Mouse (Mus musculus) lung, postnatal 25 days (tissue): Measurements from ENCODE around the gene Piezo1.

ENCODE experiments used
- DNase-seq: peaks from one replicate; pipeline ENCODE4 v3.0.0; 2022; ENCODE audit warnings: low spot score

The Piezo1 gene

DNA sequence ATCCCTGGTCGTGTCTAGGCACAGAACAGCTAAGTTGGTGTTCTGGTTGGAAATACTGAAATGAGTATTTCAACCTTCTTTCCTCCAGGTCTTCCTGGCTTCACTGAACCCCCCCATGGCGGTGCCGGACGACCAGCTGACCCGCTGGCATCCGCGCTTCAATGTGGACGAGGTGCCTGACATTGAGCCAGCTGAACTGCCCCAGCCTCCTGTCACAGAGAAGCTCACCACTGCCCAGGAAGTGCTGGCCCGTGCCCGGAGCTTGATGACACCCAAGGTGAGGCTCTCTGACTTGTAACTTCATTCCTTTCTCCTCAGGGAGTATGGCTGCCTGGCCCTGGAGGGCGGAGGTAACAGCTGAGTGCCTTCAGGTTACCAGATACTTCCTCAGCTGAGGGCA is 20.0 kb upstream of the Piezo1 start:
- DNase-seq: no peak

DNA sequence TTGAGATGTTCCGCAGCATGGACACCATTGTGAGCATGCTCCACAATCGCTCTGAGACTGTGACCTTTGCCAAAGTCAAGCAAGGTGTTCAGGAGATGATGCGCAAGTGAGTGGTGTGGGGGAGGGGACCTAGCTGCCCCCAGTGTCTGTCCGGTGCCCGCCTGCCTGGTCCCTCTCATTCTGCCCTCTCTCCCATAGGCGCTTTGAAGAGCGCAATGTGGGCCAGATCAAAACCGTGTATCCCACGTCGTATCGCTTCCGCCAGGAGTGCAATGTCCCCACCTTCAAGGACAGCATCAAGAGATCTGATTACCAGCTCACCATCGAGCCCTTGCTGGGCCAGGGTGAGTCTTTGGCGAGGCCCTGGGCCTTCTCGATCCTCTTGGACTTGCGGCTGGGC is 18.9 kb upstream of the Piezo1 start:
- DNase-seq: no peak

DNA sequence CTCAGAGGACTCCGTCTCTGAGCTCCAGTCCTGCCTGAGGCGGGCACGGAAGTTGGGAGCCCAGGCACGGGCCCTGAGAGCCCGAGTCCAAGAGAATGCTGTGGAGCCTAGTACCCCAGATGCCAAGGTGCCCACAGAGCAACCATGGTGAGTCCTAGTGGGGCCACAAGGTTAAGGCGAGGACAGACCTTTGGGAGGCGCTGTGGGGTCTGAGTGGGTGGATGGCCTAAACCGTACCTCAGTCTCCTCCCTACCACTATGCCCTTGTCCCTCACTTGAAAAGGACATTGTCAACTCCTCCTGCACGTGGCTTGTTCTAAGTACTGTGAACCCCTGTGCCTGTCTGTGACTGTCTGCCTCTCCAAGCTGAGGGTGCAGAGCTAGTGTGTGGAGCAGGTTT is 18.2 kb upstream of the Piezo1 start:
- DNase-seq: no peak

DNA sequence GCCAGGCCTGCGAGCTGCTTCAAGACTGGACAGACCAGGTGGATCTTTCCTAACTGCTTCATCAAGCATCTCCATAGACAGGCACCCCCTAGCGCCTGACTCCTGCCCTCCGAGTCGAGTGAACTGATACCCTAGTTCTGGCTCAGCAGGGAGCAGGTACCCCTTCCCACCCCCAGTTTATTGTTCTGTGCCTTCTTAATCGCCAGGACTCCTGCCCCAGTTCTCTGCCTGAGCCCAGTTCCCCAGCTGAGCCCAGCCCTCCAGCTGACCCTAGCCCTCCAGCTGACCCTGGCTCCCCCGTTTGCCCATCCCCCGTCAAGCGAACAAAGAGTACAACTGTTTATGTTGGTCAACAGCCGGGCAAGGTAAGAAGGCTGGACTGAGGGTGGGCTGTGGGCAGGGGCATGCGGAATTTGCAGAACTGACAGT is 17.8 kb upstream of the Piezo1 start:
- no peak for DNase-seq

DNA sequence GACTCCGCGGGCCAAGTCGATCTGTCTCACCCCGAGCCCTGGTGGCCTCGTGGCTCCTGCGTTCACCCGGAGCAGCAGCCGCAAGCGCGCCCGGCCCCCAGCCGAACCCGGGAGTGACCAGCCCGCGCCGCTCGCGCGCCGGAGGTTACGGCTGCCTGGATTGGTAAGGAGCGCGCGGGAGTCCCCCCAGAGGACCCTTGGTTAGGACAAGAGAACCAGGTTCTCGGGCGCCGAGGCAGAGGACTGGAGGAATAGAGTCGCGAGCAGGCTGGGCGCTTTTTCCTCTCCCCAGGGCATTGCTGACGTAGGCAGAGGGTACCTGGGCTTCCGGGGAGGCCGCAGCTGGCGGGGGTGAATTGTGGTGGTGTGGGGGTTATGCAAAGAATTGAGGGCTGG is 17.0 kb upstream of the Piezo1 start:
- DNase-seq: no peak

DNA sequence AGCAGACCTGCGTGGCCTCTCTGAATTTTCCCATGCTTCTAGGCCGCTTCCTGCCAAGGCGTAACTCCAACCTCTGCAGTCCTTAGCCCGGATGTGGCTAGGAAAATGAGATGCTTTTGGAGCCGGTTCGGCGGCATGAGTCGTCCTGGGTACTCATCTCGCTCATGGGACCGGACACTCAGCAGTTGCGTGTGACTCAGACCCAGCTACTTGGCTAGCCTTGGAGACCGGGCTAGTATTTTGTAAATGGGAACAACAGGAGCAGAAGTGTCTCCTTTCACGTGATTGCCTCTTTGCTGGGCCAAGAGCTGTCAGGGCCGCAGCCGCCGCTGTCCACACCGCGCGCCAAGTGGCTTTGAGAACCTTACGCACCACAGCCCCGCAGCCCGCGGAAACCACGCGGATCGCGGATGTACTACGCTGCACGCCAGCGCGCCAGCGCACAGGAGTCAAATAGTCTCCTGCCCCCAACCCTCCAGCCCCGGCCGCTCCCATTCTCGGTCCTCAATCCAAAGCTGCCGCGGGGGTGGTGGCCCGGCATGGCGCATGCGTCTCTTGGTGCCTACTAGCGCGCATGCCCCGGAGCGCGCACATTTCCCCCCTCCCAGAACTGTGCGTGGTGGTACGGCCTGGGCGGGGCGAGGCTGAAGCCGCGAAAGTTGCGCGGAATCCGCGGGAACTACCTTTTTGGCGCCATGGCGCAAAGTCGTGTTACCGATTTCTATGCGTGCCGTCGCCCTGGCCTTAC is 16.4 kb upstream of the Piezo1 start, which contains the start of gene Cdt1:
Gene Cdt1 (plus strand): TSS at position 655 of the 748 bp plus-strand sequence.
- peak; percentile 95 for DNase-seq

DNA sequence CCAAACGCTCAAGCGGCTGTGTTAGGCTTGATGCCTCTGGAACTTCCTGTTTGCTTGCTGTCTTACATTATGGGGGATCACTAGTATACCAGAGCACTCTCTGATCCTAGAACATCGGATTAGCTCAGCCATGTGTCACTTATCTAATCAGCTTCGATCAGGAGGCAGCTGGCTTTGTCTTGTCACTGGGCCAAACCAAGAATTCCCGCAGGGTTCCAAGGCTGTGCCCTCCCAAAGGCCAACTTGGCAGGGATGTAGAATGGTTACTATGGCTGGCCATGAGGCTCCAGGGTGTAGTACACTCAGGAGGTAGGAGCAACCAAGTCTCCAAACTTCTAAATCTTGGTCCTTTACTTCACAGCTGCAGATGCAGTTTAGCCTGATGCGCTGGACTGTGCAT is 15.6 kb upstream of the Piezo1 start:
- DNase-seq: no peak

DNA sequence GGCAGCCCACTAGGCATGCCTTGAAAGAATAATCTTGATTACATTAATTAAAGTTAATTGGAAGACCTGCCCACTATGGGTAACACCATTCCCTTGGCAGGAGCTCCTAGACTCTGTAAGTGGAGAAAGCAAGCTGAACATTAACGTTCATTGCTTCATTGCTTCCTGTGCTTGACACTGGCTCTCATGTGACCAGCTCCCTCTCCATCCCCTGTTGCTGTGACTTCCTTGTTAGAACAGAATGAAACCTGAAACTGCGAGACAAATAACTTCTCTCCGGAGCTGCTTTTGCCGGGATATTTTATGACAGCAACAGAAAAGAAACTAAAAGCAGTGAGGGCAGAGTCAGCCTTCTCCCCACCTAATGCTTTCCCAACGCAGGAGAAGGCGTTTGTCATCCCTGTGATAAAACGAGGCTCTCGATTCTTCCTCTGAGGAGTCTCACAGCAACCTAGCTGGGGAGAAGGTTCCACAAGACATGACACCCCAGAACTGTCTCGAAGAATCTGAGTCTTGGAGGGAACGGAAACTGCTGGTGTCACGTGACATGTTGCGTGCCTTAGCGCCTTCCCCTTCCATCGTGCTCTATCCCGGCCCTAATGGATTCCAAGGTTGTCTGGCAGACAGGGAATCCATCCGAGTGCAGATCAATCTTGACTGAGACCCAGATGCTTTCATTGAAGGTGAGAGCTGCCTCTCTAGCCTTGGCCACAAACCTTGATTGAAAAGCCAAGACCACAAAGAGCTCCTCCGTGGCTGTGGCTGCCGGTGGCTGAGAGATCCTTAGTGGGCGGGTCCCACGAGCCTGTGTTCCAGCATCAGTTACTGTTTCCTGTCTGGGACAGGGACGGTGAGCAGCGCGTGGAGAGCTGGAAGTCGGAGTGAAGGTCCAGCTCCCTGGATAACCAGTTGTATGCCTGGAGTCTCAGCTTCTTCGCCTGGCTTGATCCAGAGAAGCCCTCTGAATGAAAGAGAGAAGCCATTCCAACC is 13.5 kb upstream of the Piezo1 start:
- DNase-seq: no peak

DNA sequence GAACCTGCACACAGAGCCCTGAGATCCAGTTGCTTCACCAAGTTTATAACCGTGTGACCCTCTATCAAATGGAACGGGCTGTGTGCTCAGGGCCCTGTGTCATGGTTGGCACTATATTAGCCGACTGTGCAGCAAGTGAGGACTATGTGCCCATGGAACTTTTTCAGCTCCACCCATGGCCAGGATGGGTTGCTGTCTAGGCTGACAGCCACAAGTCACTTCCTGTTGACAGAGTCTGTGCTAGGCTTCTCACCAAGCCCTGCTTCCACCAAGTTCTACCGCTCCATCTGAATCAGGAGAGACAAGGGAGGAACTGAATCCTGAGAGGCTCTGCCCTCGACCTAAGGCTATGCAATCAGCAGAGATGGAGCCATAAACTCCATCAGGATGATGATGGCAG is 10.1 kb upstream of the Piezo1 start:
- DNase-seq: no peak

DNA sequence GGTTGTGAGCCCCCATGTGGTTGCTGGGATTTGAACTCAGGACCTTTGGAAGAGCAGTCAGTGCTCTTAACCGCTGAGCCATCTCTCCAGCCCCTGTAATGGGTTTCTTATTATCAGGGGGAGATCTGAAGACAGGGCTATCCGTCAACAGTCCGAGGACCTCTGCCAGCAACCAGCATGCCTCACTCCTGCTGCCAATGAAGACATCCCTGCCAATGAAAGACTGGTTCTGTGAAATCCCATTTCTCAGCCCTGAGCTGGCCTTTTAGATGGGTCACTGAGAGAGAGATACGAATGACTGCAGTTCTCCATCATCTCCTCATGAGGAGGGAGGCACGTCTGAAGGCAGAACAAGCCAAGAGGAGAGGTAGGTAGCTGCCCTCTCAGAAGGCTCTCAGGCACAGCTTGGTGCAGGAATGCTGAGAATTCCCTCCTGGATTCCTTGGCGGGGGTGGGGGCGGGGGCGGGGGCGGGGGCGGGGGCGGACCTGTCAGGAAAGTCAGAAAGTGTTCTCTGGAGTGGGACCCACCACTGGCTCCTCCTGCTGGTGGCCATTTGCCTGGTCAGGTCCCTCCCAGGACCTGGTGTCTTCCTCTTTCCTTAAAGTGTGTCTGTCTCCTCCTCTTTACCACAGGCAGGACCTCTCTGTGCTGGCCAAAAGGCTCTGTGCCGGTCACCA is 7.7 kb upstream of the Piezo1 start:
- DNase-seq: no peak

DNA sequence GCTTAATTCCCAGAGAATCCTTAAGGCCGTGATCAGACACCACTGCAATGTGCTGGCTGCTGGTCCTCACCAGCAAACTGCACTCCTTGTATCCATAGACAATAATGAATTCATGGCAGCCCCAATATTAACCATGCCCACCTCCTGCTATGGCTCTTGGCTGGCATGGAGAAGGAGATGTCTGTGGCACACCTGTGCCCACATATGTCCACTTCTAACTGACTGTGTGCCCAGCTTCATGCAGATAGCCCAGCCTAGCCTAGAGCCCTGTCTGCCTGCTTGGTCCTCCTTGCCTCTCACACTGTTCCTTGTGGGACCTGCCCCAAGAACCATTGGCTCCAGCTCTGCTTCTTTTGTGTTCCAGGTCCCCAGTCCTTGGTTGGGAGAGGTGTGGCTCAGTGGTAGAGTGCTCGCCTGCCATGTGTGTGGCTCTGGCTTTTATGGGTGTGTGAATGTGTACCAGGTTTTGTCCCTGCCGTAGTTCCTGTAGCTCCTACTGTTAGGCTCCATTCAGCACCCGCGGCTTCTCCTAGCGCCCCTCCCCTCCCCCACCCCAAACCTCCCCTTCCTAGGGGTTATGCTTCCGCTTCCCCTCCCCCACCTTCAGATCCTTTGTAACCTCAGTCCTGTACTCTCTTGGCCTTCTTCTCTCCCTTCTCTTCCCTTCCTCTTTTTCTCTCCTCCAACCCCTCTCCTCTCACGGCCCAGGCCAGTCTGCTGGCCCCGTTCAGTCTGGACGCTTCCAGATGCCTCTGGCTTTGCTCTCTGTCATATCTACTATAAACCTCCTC is 6.3 kb upstream of the Piezo1 start:
- no peak for DNase-seq

DNA sequence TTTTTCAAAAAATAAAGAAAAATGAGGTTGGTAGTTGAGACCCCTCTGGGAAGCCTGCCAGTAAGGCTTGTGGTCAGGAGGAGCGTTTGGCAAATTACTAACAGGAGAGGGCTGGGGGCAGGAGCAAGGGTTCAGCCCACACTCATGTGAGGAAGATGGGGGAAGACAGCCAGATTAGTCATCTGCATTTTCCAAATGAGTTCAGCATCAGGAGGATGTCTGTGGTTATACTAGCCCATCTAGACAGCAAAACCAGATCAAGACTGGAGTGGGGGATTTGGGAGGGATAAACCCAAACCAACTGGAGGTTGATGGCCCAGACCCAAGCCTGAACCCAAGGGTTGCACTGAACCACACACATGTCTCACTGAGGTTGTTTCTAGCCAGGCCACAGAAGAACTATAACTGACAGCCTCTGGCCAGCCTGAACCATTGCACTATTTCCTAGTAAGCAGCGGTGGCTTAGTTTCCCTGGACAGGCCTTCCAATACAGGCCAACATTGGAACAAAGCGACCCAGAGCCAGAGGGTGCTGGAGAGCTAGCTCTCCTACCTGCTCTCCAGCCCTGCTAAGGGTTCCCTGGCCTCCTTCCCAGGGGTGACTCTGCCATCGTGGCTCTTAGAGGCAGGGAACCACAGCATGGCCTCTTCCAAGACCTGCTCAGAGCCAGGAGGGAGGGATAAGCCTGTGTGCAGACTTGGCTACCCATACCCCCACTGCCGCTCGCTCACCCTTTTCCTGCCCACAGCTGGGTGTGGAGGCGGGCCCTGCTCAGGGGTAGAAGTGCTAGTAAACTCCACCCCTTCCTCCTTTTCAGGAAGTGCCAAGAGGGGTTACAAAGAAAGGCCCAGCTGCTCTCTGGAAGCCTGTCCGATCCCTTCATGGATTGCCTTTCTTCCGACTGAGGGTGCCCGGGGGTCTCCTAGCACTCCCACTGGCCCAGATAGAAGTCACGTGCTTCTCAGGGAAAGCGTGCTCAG is 5.2 kb upstream of the Piezo1 start:
- DNase-seq: peak; percentile 87

DNA sequence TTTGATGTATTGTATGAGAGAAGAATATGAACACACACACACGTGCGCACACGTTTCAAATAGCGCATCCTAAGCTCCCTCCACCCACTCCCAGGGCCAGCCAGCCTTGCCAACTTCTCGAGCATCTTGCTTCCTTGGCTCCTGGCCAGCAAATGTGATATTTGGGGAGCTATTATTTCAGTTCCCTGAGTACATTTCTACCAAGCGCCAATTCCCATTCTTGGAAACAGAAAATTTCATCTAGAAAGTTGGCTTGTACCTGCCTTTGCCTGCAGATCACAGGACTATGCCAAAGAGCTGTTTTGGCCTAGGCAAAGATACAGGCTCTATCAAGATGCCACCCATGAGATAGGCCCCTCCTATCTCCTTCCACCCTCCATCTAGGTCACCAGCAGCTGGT is 3.7 kb upstream of the Piezo1 start:
- DNase-seq: no peak

DNA sequence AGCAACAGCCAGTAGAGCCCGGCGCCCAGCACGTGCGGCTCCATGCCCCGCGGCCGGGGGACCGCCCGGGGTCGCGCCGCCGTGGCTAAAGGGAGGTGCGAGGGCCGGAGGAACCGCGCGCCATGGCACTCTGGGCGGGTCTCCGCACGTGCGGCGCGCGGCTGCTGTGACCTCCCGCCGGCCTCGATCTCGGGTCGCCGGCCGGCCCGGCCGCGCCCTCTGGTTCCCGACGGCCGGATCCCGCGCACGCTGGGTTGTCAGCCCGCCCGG is 199 bp downstream of the Piezo1 start:
- no peak for DNase-seq

DNA sequence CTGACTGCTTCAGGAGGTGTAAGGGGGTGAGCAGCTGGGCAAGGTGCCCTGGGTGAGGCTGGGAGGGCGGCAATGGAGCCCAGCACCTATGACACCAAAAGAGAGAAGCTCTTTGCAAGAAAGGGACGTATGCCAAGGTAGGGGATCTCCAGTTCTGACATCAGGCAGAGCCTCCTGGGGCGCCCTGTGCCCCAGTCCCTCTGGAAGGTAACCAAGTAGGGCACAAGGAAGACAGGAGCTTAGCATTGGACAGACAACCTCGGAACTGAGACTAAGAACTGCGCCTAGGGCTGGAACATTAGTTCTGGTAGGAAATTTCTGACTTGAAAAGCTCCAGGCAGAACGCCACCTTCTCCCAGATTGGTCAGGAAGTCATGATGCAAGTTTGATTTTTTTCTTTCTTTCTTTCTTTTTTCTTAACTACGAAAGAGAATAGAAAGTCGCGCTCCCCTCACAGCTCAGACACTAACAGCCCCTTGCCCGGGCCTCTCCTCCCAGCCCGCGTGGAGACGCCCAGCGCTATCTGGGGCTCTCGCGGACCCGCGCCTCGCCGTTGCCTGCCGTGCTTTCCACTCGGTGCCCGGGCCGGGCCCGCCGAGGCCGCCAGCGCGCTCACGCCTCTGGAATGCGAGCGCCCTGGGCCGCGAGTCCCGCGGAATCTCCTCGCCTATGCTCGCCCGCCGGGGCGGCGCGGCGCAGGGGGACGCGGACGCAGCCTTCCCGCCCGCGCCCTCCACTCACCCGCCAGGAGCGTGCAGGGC is 715 bp downstream of the Piezo1 start:
- no peak for DNase-seq

DNA sequence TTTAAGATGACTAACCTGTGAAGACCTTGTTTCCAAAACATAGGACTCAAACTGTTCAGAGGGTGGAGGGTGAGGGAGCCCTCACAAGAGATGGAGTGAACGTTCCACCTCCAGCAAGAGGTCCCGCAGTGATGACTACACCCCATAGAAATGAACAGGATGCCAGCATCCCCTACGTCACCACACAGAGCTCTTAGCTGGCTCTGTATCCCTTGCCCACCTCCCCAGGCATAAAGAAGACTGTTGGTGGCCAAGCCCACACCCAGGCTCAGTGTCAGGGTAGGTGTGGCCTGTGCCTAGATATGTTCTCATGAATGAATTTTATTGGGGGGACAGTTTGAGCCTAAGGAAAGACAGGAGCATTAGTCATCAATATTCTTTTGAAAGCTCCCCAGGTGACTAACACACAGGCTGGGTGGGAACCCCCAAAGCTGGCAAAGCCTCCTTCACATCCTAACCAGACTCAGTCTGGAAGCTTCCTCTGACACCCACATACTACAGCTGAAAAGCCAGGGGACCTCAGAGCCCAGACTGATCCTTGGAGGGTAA is 2.2 kb downstream of the Piezo1 start:
- no peak for DNase-seq

DNA sequence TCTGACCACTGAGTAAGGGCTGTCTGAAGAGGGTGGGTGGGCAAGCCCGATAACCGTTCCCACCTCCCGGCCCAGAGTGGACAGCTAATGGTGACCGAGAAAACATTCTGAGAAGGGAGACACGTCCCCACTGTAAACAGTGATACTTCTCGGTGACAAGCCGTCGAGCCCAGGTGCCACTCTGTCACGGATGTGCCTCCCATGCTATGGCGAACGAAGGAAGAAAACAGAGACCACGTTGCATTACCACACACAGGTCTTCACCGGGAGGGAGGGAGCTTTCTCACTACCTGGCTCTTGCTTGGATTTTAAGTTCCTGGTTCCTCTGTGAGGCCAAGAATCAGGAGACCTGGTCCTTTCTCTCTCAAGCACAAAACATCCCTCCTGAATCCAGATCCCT is 2.8 kb downstream of the Piezo1 start:
- no peak for DNase-seq

DNA sequence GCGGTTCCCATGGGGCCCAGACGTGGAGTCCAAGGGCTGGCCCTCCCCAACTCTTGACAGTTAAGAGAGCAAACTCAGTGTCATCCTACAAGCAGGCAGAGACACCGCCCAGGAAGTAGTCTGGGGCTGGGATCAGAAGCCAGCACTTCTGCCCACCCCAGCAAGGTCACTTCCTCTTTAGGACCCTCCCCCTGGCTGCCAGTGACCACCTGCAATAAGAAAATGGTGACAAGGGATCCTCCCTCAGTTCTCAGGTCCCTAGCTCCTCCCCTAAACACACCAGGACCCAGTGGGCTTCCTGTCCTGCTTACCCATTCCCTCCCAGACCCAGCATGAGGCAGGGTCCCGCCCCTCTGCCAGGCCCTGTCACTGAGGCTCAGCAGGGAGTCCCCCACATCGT is 3.3 kb downstream of the Piezo1 start:
- DNase-seq: peak; percentile 79

DNA sequence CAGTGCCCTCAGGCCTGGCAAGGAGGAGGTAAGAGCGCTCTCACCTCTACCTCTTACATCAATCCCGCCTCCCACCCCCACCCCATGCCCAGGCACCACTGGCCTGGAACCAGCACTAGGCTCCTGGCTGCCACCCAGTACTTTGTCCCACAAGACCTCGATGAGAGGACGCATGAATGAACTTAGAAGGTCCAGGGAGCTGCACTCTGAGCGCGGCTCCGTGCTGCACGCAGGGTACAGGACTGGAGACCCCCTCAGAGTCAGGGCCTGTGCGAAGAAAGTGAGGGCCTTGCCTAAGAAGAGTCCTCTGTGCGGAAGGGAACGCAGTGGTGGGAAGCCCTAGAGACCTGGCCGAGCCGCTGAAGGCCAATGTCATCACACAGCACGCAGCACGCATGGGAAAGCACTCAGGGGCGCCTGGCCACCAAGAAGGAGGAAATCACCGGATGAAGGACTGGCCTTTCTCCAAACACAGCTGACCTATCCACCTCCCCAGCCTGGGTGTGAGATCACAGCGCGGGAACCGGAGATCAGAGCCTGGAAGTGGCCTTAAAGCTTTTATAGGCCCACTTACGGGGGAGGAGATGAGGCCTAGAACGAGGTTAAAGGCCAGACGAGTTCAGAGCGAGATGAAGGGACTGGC is 4.2 kb downstream of the Piezo1 start:
- DNase-seq: no peak
